Mouse (Mus musculus) skeletal muscle tissue, postnatal 0 days (tissue): ENCODE measurements around the gene Defa2. TPM values are rescaled to one million over a fixed set of nuclear protein-coding genes. Genes with fewer than 3 reads are reported as not detected.

Experiments
- polyA plus RNA-seq: library from polyadenylated mRNA; unstranded; fragments of >200 nt; fragmentation: Nextera tagmentation; extraction: Ambion mirVana; gene quantifications from 2 replicates; pipeline ENCODE4 v1.2.1, GENCODE M21; 2015

Gene Defa2
- not detected in 2 replicates for polyA plus RNA-seq

GRCm38 (mm10) chr8:21378215-21378614 is at the start of gene Defa2:
TSS of gene Defa2 (plus strand) at chr8:21378515.

DNA sequence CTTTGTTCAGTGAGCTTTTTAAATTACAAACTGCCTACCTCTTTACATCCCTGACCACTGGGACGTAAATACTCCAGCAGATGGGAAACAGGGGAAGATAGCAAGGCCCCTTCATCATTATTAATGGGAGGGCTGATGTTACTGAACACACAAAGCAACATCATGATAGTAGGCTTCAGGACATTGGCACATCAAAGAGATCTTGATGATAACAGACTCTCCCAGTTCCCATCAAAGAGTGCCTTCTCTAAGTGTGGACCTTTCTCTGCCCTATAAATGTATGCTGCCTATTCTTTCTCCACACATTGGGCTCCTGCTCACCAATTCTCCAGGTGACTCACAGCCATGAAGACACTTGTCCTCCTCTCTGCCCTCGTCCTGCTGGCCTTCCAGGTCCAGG is 13.2 kb downstream of the Defa2 start, which contains the start of gene Defa33:
TSS of gene Defa33 (plus strand) at position 301 of the 400 bp plus-strand sequence.

DNA sequence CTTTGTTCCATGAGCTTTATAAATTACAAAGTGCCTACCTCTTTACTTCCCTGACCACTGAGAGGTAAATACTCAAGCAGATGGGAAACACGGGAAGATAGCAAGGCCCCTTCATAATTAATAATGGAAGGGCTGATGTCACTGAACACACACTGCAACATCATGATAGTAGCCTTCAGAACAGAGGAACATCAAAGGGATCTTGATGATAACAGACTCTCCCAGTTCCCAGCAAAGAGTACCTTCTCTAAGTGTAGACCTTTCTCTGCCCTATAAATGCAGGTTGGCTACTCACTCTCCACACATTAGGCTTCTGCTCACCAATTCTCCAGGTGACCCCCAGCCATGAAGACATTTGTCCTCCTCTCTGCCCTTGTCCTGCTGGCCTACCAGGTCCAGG is 48.8 kb downstream of the Defa2 start, which contains the start of gene Defa36:
TSS of gene Defa36 (plus strand) at position 301 of the 400 bp plus-strand sequence.

Other genes starting within 250 kb of the Defa2 start
- not detected in 2 replicates for gene Defa30, start 243.9 kb upstream of the Defa2 start, polyA plus RNA-seq
- gene Defa22, start 216.2 kb upstream of the Defa2 start, polyA plus RNA-seq = not detected in 2 replicates
- not detected in 2 replicates for gene Defa31, start 186.9 kb upstream of the Defa2 start, polyA plus RNA-seq
- not detected in 2 replicates for gene Gm15293, start 177.0 kb upstream of the Defa2 start, polyA plus RNA-seq
- not detected in 2 replicates for gene Gm15292, start 128.8 kb upstream of the Defa2 start, polyA plus RNA-seq
- not detected in 2 replicates for gene Defa27, start 63.0 kb upstream of the Defa2 start, polyA plus RNA-seq
- gene Defa29, start 51.5 kb upstream of the Defa2 start, polyA plus RNA-seq = not detected in 2 replicates
- not detected in 2 replicates for gene Defa33, start 13.3 kb downstream of the Defa2 start, polyA plus RNA-seq
- gene Defa36, start 48.9 kb downstream of the Defa2 start, polyA plus RNA-seq = not detected in 2 replicates
- gene Gm7849, start 78.0 kb downstream of the Defa2 start, polyA plus RNA-seq = not detected in 2 replicates
- gene Defa20, start 130.7 kb downstream of the Defa2 start, polyA plus RNA-seq = not detected in 2 replicates
- gene Defa32, start 150.5 kb downstream of the Defa2 start, polyA plus RNA-seq = not detected in 2 replicates
- not detected in 2 replicates for gene Defa37, start 186.9 kb downstream of the Defa2 start, polyA plus RNA-seq
- gene Defa28, start 204.5 kb downstream of the Defa2 start, polyA plus RNA-seq = not detected in 2 replicates
- not detected in 2 replicates for gene Gm7861, start 216.0 kb downstream of the Defa2 start, polyA plus RNA-seq
- gene Defa26, start 239.7 kb downstream of the Defa2 start, polyA plus RNA-seq = not detected in 2 replicates